Mouse (Mus musculus): ENCODE measurements around the gene Gstt2. TPM values are rescaled to one million over a fixed set of nuclear protein-coding genes. Genes with fewer than 3 reads are reported as not detected.

Gstt2 gene
- polyA plus RNA-seq, 1 experiment from 2014 or later, result 7.2 TPM

Other genes with a start within 250 kb of the Gstt2 start
- 0.37 and 0.45 TPM in 2 replicates for gene Ggt5, start 248.1 kb downstream of the Gstt2 start, polyA plus RNA-seq (2014; fragmentation: Nextera tagmentation; extraction: Ambion mirVana)
- gene Susd2, start 193.4 kb downstream of the Gstt2 start, polyA plus RNA-seq (2014; fragmentation: Nextera tagmentation; extraction: Ambion mirVana), result 1.8 and 2.4 TPM in 2 replicates
- 29.5 and 32.2 TPM in 2 replicates for gene Cabin1, start 73.1 kb downstream of the Gstt2 start, polyA plus RNA-seq (2014; fragmentation: Nextera tagmentation; extraction: Ambion mirVana)
- gene Ddt, start 64.0 kb downstream of the Gstt2 start, polyA plus RNA-seq (2014; fragmentation: Nextera tagmentation; extraction: Ambion mirVana), result 93.0 and 93.5 TPM in 2 replicates
- gene Gm20441, start 56.5 kb downstream of the Gstt2 start, polyA plus RNA-seq (2014; fragmentation: Nextera tagmentation; extraction: Ambion mirVana), result not detected in 2 replicates
- 2.1 and 2.9 TPM in 2 replicates for gene Gstt3, start 56.0 kb downstream of the Gstt2 start, polyA plus RNA-seq (2014; fragmentation: Nextera tagmentation; extraction: Ambion mirVana)
- 2.5 and 2.9 TPM in 2 replicates for gene Gstt1, start 38.8 kb downstream of the Gstt2 start, polyA plus RNA-seq (2014; fragmentation: Nextera tagmentation; extraction: Ambion mirVana)
- gene Gstt4, start 14.9 kb downstream of the Gstt2 start, polyA plus RNA-seq (2014; fragmentation: Nextera tagmentation; extraction: Ambion mirVana), result not detected in 2 replicates
- gene Mif, start 22.8 kb upstream of the Gstt2 start, polyA plus RNA-seq (2014; fragmentation: Nextera tagmentation; extraction: Ambion mirVana), result 2,352 and 2,361 TPM in 2 replicates
- 2.8 and 2.9 TPM in 2 replicates for gene Derl3, start 56.0 kb upstream of the Gstt2 start, polyA plus RNA-seq (2014; fragmentation: Nextera tagmentation; extraction: Ambion mirVana)
- gene Smarcb1, start 84.2 kb upstream of the Gstt2 start, polyA plus RNA-seq (2014; fragmentation: Nextera tagmentation; extraction: Ambion mirVana), result 288 and 294 TPM in 2 replicates
- 9.9 and 11.7 TPM in 2 replicates for gene Chchd10, start 95.7 kb upstream of the Gstt2 start, polyA plus RNA-seq (2014; fragmentation: Nextera tagmentation; extraction: Ambion mirVana)
- 41.2 and 46.1 TPM in 2 replicates for gene Mmp11, start 99.1 kb upstream of the Gstt2 start, polyA plus RNA-seq (2014; fragmentation: Nextera tagmentation; extraction: Ambion mirVana)
- 0.97 and 1.9 TPM in 2 replicates for gene Gm867, start 103.2 kb upstream of the Gstt2 start, polyA plus RNA-seq (2014; fragmentation: Nextera tagmentation; extraction: Ambion mirVana)
- 0.53 TPM in 1 of 2 replicates, not detected in the other for gene Vpreb3, start 105.6 kb upstream of the Gstt2 start, polyA plus RNA-seq (2014; fragmentation: Nextera tagmentation; extraction: Ambion mirVana)
- 0.19 TPM in 1 of 2 replicates, not detected in the other for gene Gm5134, start 117.1 kb upstream of the Gstt2 start, polyA plus RNA-seq (2014; fragmentation: Nextera tagmentation; extraction: Ambion mirVana)
- gene Zfp280b, start 195.2 kb upstream of the Gstt2 start, polyA plus RNA-seq (2014; fragmentation: Nextera tagmentation; extraction: Ambion mirVana), result 28.8 and 29.2 TPM in 2 replicates

All from neural tube, embryonic 11.5 days (tissue).